Mouse (Mus musculus): ENCODE measurements around the gene Hist1h2bq.
A peak's percentile ranks its signal among the peaks of the same experiment; 100 is the strongest.
"Not testable (repeated sequence)": the region's sequence is repeated elsewhere in the genome, so short reads cannot be mapped to it uniquely, and the experiment has no call there.

The Hist1h2bq gene

GRCm38 (mm10) chr13:21810073-21810472, at the start of gene Hist1h2bq, which contains the start of gene Hist1h2ao:
TSS of gene Hist1h2bq (minus strand) at chr13:21810197.
TSS of gene Hist1h2ao (plus strand) at chr13:21810465.
- H3K27me3 ChIP-seq (ENCODE audit: insufficient read depth, low read length); H3K9me3 ChIP-seq (ENCODE audit: low read length); H3K4me1 ChIP-seq (replicated peaks; ENCODE audit: low read depth, low read length); H3K4me3 ChIP-seq (replicated peaks; ENCODE audit: low read length); H3K36me3 ChIP-seq (ENCODE audit: insufficient read depth, low read length): not testable (repeated sequence)

- no peak for TF ChIP-seq CTCF (conservative IDR thresholded peaks at IDR 0.05; ENCODE audit: low read length)
- no peak for TF ChIP-seq POU5F1 (IDR thresholded peaks at IDR 0.05; ENCODE audit: borderline replicate concordance, low read length)
- TF ChIP-seq NANOG (IDR thresholded peaks at IDR 0.05; ENCODE audit: borderline replicate concordance, low read length): no peak
- H3K36me3 ChIP-seq (ENCODE audit: insufficient read depth, low read length): no peaks in the 10 kb centered on the region
- H3K4me3 ChIP-seq (replicated peaks; ENCODE audit: low read length): peak overlapping the region; percentile 89
- H3K9me3 ChIP-seq (ENCODE audit: low read length): no peaks in the 10 kb centered on the region
- H3K4me1 ChIP-seq (replicated peaks; ENCODE audit: low read depth, low read length): peaks cover 82% of the 10 kb centered on the region
- no peaks in the 10 kb centered on the region for H3K27me3 ChIP-seq (ENCODE audit: insufficient read depth, low read length)
These were observed 45.7 kb upstream of the Hist1h2bq start for GRCm38 (mm10) chr13:21855698-21856162.

- Histone ChIP-seq H3K9me3 (ENCODE audit: low read length) (no peaks in the 10 kb centered on the region), H3K4me1 (replicated peaks; ENCODE audit: low read depth, low read length) (peaks cover 82% of the 10 kb centered on the region), H3K27me3 (ENCODE audit: insufficient read depth, low read length) (no peaks in the 10 kb centered on the region), H3K36me3 (ENCODE audit: insufficient read depth, low read length) (no peaks in the 10 kb centered on the region), H3K4me3 (replicated peaks; ENCODE audit: low read length) (peak overlapping the region; percentile 89)
- TF ChIP-seq NANOG (IDR thresholded peaks at IDR 0.05; ENCODE audit: borderline replicate concordance, low read length): no peak
- no peak for TF ChIP-seq CTCF (conservative IDR thresholded peaks at IDR 0.05; ENCODE audit: low read length)
- no peak for TF ChIP-seq POU5F1 (IDR thresholded peaks at IDR 0.05; ENCODE audit: borderline replicate concordance, low read length)
These were observed 45.1 kb upstream of the Hist1h2bq start for GRCm38 (mm10) chr13:21855146-21855545.

GRCm38 (mm10) chr13:21852215-21852945, 42.4 kb upstream of the Hist1h2bq start:
- peaks cover 59% of the 10 kb centered on the region for H3K4me1 ChIP-seq (replicated peaks; ENCODE audit: low read depth, low read length)
- H3K36me3 ChIP-seq (ENCODE audit: insufficient read depth, low read length): no peaks in the 10 kb centered on the region
- no peak overlapping the region for H3K4me3 ChIP-seq (replicated peaks; ENCODE audit: low read length)
- H3K9me3 ChIP-seq (ENCODE audit: low read length): no peaks in the 10 kb centered on the region
- TF ChIP-seq POU5F1 (IDR thresholded peaks at IDR 0.05; ENCODE audit: borderline replicate concordance, low read length): no peak
- no peak for TF ChIP-seq NANOG (IDR thresholded peaks at IDR 0.05; ENCODE audit: borderline replicate concordance, low read length)
- TF ChIP-seq CTCF (conservative IDR thresholded peaks at IDR 0.05; ENCODE audit: low read length): no peak
- no peaks in the 10 kb centered on the region for H3K27me3 ChIP-seq (ENCODE audit: insufficient read depth, low read length)

GRCm38 (mm10) chr13:21850696-21851095, 40.7 kb upstream of the Hist1h2bq start:
- H3K9me3 ChIP-seq (ENCODE audit: low read length); H3K36me3 ChIP-seq (ENCODE audit: insufficient read depth, low read length); H3K4me3 ChIP-seq (replicated peaks; ENCODE audit: low read length); H3K27me3 ChIP-seq (ENCODE audit: insufficient read depth, low read length): not testable (repeated sequence)
- H3K4me1 ChIP-seq (replicated peaks; ENCODE audit: low read depth, low read length): peaks cover 47% of the 10 kb centered on the region
- TF ChIP-seq NANOG (IDR thresholded peaks at IDR 0.05; ENCODE audit: borderline replicate concordance, low read length): peak; percentile 51; the same call in 1 of the 2 replicates

GRCm38 (mm10) chr13:21847883-21848282, 37.9 kb upstream of the Hist1h2bq start:
- Histone ChIP-seq H3K4me3 (replicated peaks; ENCODE audit: low read length) (no peak overlapping the region), H3K4me1 (replicated peaks; ENCODE audit: low read depth, low read length) (peaks cover 26% of the 10 kb centered on the region), H3K9me3 (ENCODE audit: low read length) (no peaks in the 10 kb centered on the region), H3K27me3 (ENCODE audit: insufficient read depth, low read length) (no peaks in the 10 kb centered on the region), H3K36me3 (ENCODE audit: insufficient read depth, low read length) (no peaks in the 10 kb centered on the region)
- TF ChIP-seq CTCF (conservative IDR thresholded peaks at IDR 0.05; ENCODE audit: low read length): no peak
- TF ChIP-seq POU5F1 (IDR thresholded peaks at IDR 0.05; ENCODE audit: borderline replicate concordance, low read length): no peak
- no peak for TF ChIP-seq NANOG (IDR thresholded peaks at IDR 0.05; ENCODE audit: borderline replicate concordance, low read length)

- not testable (repeated sequence) for H3K9me3 ChIP-seq (ENCODE audit: low read length); H3K27me3 ChIP-seq (ENCODE audit: insufficient read depth, low read length); H3K36me3 ChIP-seq (ENCODE audit: insufficient read depth, low read length); H3K4me3 ChIP-seq (replicated peaks; ENCODE audit: low read length)
- peaks cover 17% of the 10 kb centered on the region for H3K4me1 ChIP-seq (replicated peaks; ENCODE audit: low read depth, low read length)
These were observed 36.4 kb upstream of the Hist1h2bq start for GRCm38 (mm10) chr13:21846356-21846755.

GRCm38 (mm10) chr13:21840508-21840907, 30.5 kb upstream of the Hist1h2bq start:
- not testable (repeated sequence) for H3K36me3 ChIP-seq (ENCODE audit: insufficient read depth, low read length); H3K9me3 ChIP-seq (ENCODE audit: low read length); H3K4me3 ChIP-seq (replicated peaks; ENCODE audit: low read length); H3K27me3 ChIP-seq (ENCODE audit: insufficient read depth, low read length); H3K4me1 ChIP-seq (replicated peaks; ENCODE audit: low read depth, low read length)

- not testable (repeated sequence) for H3K4me3 ChIP-seq (replicated peaks; ENCODE audit: low read length); H3K27me3 ChIP-seq (ENCODE audit: insufficient read depth, low read length); H3K36me3 ChIP-seq (ENCODE audit: insufficient read depth, low read length); H3K9me3 ChIP-seq (ENCODE audit: low read length)
- H3K4me1 ChIP-seq (replicated peaks; ENCODE audit: low read depth, low read length): peaks cover 19% of the 10 kb centered on the region
These were observed 23.5 kb upstream of the Hist1h2bq start, which contains the start of the genes Hist1h2ap and Hist1h2br for GRCm38 (mm10) chr13:21833461-21833860. TSS of gene Hist1h2ap (minus strand) at chr13:21833507. TSS of gene Hist1h2br (plus strand) at chr13:21833743.

GRCm38 (mm10) chr13:21831418-21832394, 21.7 kb upstream of the Hist1h2bq start, which contains the start of gene Hist1h4n:
TSS of gene Hist1h4n (minus strand) at chr13:21832196.
- not testable (repeated sequence) for H3K27me3 ChIP-seq (ENCODE audit: insufficient read depth, low read length); H3K9me3 ChIP-seq (ENCODE audit: low read length); H3K36me3 ChIP-seq (ENCODE audit: insufficient read depth, low read length); H3K4me3 ChIP-seq (replicated peaks; ENCODE audit: low read length)
- peaks cover 33% of the 10 kb centered on the region for H3K4me1 ChIP-seq (replicated peaks; ENCODE audit: low read depth, low read length)
